Mouse (Mus musculus): ENCODE measurements around the gene A430078G23Rik. TPM values are rescaled to one million over a fixed set of nuclear protein-coding genes. Genes with fewer than 3 reads are reported as not detected.

Gene A430078G23Rik
- polyA plus RNA-seq, 1 experiment from 2014 or later, result 0.19 TPM

Other genes starting within 250 kb of the A430078G23Rik start
- 10.0 to 11.5 TPM (median 10.0 TPM) in 3 replicates for gene Insr, start 73.8 kb upstream of the A430078G23Rik start, polyA plus RNA-seq (2018)
- gene Arhgef18, start 39.6 kb downstream of the A430078G23Rik start, polyA plus RNA-seq (2018), result 2.2 to 3.5 TPM (median 2.2 TPM) in 3 replicates
- gene Pex11g, start 114.3 kb downstream of the A430078G23Rik start, polyA plus RNA-seq (2018), result 1.0 to 2.3 TPM (median 1.1 TPM) in 3 replicates
- not detected in 3 replicates for gene Tex45, start 117.4 kb downstream of the A430078G23Rik start, polyA plus RNA-seq (2018)
- gene Zfp358, start 139.7 kb downstream of the A430078G23Rik start, polyA plus RNA-seq (2018), result 7.9 to 23.2 TPM (median 13.3 TPM) in 3 replicates
- gene Mcoln1, start 147.0 kb downstream of the A430078G23Rik start, polyA plus RNA-seq (2018), result 50.2 to 92.5 TPM (median 73.4 TPM) in 3 replicates
- 10.2 to 19.0 TPM (median 11.7 TPM) in 3 replicates for gene Pnpla6, start 162.0 kb downstream of the A430078G23Rik start, polyA plus RNA-seq (2018)
- not detected in 3 replicates for gene C330021F23Rik, start 214.6 kb downstream of the A430078G23Rik start, polyA plus RNA-seq (2018)
- 0.52 to 1.1 TPM in 2 of 3 replicates, not detected in the other for gene Camsap3, start 233.9 kb downstream of the A430078G23Rik start, polyA plus RNA-seq (2018)